Mouse (Mus musculus) granulocyte monocyte progenitor cell, adult 5-6 weeks (primary cell): ENCODE results near the gene Tsc22d2. TPM values are rescaled to one million over a fixed set of nuclear protein-coding genes. Genes with fewer than 3 reads are reported as not detected.

Experiments used
- ATAC-seq: replicated peaks from 2 replicates; pipeline ENCODE4 v1.8.0; 2016; ENCODE audit warnings: mild to moderate bottlenecking, moderate TSS enrichment, inconsistent platforms; ENCODE audit not compliant: poor library complexity, severe bottlenecking
- total RNA-seq, 2 experiments: library from RNA; stranded (forward) in 1 of 2; stranded (reverse) in 1 of 2; fragments of 200-712, 200-1000 nt in 1 of 2; fragments of >200 nt in 1 of 2; fragmentation: Nextera tagmentation in 1 of 2; gene quantifications; 2 replicates each; pipeline ENCODE4 v1.2.3; 2014 to 2017

Tsc22d2 gene
- total RNA-seq, 2 experiments from 2014 or later = 9.2 to 11.0 TPM

DNA sequence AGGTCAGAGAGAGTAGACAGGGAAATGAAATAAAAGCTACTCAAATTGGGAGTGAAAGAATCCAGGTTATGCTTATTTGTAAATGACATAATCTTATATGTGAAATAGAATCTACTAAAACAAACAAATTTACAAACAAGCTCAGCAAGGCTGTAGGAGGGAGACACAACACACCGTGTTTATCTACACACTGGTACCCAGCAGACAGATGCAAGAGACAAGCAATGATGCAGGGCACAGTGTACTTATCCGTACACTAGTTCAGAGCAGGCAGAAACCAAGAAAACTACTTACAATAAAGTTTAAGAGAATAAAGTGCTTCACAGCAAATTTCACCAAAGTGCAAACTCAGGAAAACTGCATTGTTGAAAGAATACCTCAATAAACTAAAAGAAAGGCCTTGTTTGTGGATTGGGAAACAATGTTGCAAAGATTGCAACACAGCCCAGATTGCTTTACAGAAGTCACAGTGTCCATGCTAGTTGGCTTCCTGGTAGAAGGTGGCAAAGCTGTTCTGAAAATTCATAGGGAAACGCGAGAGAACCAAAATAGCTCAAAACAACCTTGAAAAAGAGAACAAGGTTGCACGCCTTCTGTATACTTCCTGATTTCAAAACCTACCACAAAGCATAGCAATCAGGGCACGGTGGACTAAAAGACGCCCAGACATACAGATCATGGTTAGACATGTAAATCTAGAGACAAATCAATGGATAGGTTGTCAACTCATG, 93.7 kb downstream of the Tsc22d2 start:
- ATAC-seq = peak; percentile 90

DNA sequence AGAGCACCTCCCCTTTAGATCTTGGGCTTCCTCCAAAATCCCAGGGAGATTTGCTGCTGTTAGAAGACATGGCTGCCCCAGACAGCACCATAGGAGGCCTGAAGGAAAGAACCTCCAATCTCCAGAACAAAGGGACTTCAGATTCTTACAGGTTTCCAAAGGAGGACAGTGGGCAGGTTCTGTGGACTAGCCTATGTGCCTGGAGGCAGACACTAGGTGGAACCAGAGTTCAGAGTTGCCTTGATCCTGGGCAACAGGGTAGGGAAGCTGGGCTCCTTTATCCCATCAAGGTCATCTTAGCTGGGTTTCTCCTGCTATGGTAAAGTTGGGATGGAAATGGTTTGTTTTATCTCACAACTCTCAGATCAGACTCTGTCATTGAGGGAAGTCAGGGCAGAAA, 97.1 kb downstream of the Tsc22d2 start:
- ATAC-seq = peak; percentile 27; the same call in 1 of the 2 replicates

DNA sequence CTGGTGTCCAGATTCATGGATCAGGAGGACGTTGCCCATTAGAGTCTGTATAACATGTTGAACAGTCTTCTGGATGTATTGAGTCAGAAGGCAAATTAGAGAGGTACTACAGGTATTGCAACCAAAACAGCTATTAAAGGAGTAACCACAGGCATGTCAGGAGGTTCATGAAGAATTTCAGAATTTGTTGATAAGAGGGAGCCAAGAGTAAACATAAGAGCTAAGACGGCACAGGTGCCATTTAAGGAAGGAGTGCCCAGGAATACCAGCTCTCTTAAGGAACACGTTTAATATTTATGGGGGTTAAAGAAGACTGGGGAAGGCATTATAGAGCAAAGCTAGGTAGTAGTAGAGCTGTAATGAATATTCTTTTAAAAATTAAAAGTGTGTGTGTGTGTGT, 98.2 kb downstream of the Tsc22d2 start:
- no peak for ATAC-seq

DNA sequence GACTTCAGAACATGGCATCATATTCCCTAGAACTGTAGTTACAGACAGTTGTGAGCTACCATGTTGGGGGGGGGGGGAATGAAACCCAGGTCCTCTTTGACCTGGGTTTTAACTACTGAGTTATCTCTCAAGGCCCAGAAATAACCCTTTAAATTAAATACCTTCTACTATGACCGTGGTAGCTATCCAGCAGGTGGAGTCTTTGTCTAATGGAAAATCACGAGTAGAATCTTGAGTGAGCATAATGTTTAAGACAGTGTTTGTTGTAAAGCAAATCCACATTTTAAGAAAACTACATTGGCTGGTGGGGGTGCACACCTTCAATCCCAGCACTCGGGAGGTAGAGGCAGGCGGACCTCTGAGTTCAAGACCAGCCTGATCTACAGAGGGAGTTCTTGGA, 99.0 kb downstream of the Tsc22d2 start:
- no peak for ATAC-seq

DNA sequence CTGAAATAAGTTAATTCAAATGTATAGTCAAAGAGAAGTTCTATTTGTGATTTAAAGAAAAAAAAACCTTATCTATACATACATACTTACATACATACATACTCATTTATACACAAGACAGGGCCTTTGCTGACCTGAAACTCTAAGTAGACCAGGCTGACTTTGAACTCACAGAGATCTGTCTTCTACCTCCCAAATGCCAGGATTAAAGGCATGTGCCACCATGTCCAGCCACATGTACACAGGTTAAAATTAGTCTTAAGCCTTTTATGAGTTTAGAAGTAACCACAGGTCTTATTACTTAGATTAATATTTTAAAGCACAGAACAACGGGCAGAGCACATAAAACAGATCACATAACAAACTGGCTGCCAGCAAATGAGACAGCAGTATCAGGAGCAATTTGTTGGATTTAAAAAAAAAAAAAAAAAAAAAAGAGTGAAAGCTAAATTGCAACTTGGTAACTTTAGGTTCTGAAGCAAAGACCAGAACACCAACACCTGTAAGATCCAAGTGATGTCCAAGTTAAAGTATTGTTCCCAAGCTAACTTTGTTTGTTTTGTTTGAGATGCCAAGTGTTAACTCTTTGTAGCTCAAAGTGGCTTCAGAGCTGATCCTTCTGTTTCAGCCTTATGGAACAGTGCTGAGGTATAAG, 101.6 kb downstream of the Tsc22d2 start:
- ATAC-seq = no peak

Other genes starting within 250 kb of the Tsc22d2 start
- gene Eif2a, start 111.1 kb downstream of the Tsc22d2 start, total RNA-seq (2014; fragmentation: Nextera tagmentation) = 99.7 and 127 TPM in 2 replicates
- 99.8 and 121 TPM in 2 replicates for gene Eif2a, start 111.1 kb downstream of the Tsc22d2 start, total RNA-seq (2017)
- gene Serp1, start 111.2 kb downstream of the Tsc22d2 start, total RNA-seq (2014; fragmentation: Nextera tagmentation) = 117 and 128 TPM in 2 replicates
- gene Serp1, start 111.2 kb downstream of the Tsc22d2 start, total RNA-seq (2017) = 140 and 165 TPM in 2 replicates
- 80.8 and 97.3 TPM in 2 replicates for gene Selenot, start 161.9 kb downstream of the Tsc22d2 start, total RNA-seq (2014; fragmentation: Nextera tagmentation)
- 158 and 187 TPM in 2 replicates for gene Selenot, start 161.9 kb downstream of the Tsc22d2 start, total RNA-seq (2017)
- gene Erich6, start 222.5 kb downstream of the Tsc22d2 start, total RNA-seq (2014; fragmentation: Nextera tagmentation) = not detected in 2 replicates
- gene Erich6, start 222.5 kb downstream of the Tsc22d2 start, total RNA-seq (2017) = not detected in 2 replicates